Mouse (Mus musculus) heart, embryonic 16.5 days (tissue): ENCODE results near the gene Nlgn3. TPM values are rescaled to one million over a fixed set of nuclear protein-coding genes. Genes with fewer than 3 reads are reported as not detected.
A peak's percentile ranks its signal among the peaks of the same experiment; 100 is the strongest.

Experiments
- ATAC-seq: fragments of 200-750 bp; cut with Nextera tagmentation; replicated peaks from 2 replicates; pipeline ENCODE4 v1.8.0; 2017; ENCODE audit warnings: moderate number of reproducible peaks; ENCODE audit not compliant: insufficient read depth, low FRiP score; ENCODE audit errors: extremely low read depth
- H3K27ac ChIP-seq: fragments of 300-500 bp; sonication (generic); 2 replicates; pipeline ENCODE4 v1.5.1; 2014; ENCODE audit warnings: mild to moderate bottlenecking, low read length, control low read depth, moderate library complexity
- H3K27me3 ChIP-seq: fragments of 300-500 bp; sonication (generic); 2 replicates; pipeline ENCODE4 v1.6.1; 2014; ENCODE audit warnings: low read length, mixed read lengths; ENCODE audit not compliant: control insufficient read depth, insufficient read depth
- H3K36me3 ChIP-seq: fragments of 300-500 bp; sonication (generic); 2 replicates; pipeline ENCODE4 v1.6.1; 2014; ENCODE audit not compliant: control insufficient read depth, insufficient read depth
- H3K4me1 ChIP-seq: fragments of 300-500 bp; sonication (generic); 2 replicates; pipeline ENCODE4 v1.6.1; 2014; ENCODE audit warnings: low read length, mixed read lengths; ENCODE audit not compliant: control insufficient read depth, insufficient read depth
- H3K4me2 ChIP-seq: fragments of 300-500 bp; sonication (generic); 2 replicates; pipeline ENCODE4 v1.6.1; 2014; ENCODE audit warnings: low read depth, mild to moderate bottlenecking, control low read depth, low read length
- H3K4me3 ChIP-seq: fragments of 300-500 bp; sonication (generic); 2 replicates; pipeline ENCODE4 v1.5.1; 2014; ENCODE audit warnings: mild to moderate bottlenecking, control low read depth, low read length
- H3K9ac ChIP-seq: fragments of 300-500 bp; sonication (generic); 2 replicates; pipeline ENCODE4 v1.6.1; 2014; ENCODE audit warnings: low read length, control low read depth
- H3K9me3 ChIP-seq: fragments of 300-500 bp; sonication (generic); replicated peaks from 2 replicates; pipeline ENCODE4 v1.6.1; 2016; ENCODE audit warnings: low read length; ENCODE audit not compliant: control insufficient read depth
- WGBS: fragments of 180-500 bp; shearing (Covaris S2); extraction: QIAGEN DNeasy Blood & Tissue Kit; methylation state at CpG from one replicate; pipeline ENCODE4 v1.1.7; 2014; 5-methylcytosine and 5-hydroxymethylcytosine counted together
- polyA plus RNA-seq: library from polyadenylated mRNA; unstranded; fragments of >200 nt; fragmentation: Nextera tagmentation; extraction: Ambion mirVana; gene quantifications from 2 replicates; pipeline ENCODE4 v1.2.1, GENCODE M21; 2015

Nlgn3 gene
- polyA plus RNA-seq = 1.9 and 2.0 TPM in 2 replicates

DNA sequence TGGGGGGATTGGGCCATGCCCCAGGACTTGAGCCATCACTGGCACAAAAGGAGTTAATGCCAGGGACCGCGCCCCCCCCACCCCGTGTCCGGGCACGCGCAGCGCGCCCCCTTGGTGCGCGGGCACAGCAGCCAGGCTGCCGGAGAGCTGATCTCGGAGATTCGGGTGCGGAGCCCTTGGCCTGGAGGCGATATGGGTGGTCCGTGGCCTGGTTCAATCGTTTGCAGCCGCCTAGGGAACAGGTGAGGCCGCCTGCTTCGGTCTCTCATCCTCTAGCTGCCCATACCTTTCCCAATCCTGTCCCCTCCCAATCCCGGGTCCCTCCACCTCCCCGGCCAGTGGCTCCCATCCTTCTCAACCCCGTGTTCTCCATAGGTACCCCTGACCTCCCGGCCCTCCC is at the start of gene Nlgn3:
Gene Nlgn3 (plus strand): TSS at position 114 of the 400 bp plus-strand sequence.
- H3K4me2 ChIP-seq = peak within 1 kb of the TSS; percentile 57
- H3K9ac ChIP-seq = peak within 1 kb of the TSS; percentile 50
- H3K36me3 ChIP-seq = peaks cover 5% of the 10 kb centered on the region; the same call in 1 of the 2 replicates
- H3K9me3 ChIP-seq = no peaks in the 10 kb centered on the region
- no peak within 1 kb of the TSS for H3K27ac ChIP-seq
- peak within 1 kb of the TSS; percentile 41 for H3K4me3 ChIP-seq
- H3K4me1 ChIP-seq = 0 out of 2 replicates have a peak, but pooled peaks cover 2% of the 10 kb centered on the region
- WGBS = 19% methylated on average over 8 of the region's 24 CpGs
- H3K27me3 ChIP-seq = no peaks in the 10 kb centered on the region
- peak; percentile 20; the same call in 1 of the 2 replicates for ATAC-seq

DNA sequence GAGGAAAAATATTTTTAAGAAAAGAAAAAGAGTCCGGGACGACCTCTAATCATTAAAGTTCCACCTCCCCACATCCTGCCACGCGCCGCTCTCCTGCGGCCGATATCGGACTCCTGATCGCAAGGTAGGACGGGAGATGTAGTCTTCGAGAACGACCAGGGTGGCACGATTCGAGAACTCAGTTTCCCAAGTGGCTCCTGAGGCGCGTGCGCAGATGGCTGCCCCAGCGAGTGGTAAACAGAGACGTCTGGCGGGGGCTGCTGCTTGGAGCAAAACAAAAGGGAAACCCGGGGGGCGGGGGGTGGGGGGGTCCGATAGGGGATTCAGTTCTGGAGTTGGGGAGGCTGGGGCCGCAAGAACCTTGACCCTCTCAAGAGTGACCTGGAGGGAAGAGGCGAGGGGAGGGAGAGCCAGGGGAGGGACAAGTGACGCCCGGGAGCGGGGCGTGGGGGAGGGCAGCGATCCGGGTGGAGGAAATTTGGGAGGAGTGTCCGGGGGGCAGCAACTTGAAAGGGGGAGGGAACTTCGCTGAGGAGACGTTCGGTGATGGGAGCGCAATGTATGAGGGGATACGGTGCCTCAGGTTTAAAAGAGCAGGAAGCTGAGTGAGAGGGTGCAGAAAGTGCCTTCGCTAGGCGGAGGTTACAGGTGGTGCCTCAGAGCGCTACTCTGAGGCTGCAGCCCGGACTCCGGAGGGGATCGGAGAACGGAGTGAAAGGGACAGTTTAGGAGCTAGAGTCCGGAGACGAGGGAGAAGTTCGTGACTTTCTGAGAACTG is 44.8 kb upstream of the Nlgn3 start, which contains the start of gene Foxo4:
Gene Foxo4 (plus strand): TSS at position 577 of the 778 bp plus-strand sequence.
- 14% methylated on average over 47 of the region's 47 CpGs for whole genome bisulfite sequencing
- Histone ChIP-seq H3K4me3 (peak within 1 kb of the TSS; percentile 61), H3K9me3 (no peaks in the 10 kb centered on the region), H3K36me3 (no peaks in the 10 kb centered on the region), H3K4me1 (peaks cover 3% of the 10 kb centered on the region; the same call in 1 of the 2 replicates), H3K9ac (peak within 1 kb of the TSS; percentile 76), H3K27ac (peak within 1 kb of the TSS; percentile 75), H3K4me2 (peak within 1 kb of the TSS; percentile 68), H3K27me3 (no peaks in the 10 kb centered on the region)
- ATAC-seq = peak; percentile 89

DNA sequence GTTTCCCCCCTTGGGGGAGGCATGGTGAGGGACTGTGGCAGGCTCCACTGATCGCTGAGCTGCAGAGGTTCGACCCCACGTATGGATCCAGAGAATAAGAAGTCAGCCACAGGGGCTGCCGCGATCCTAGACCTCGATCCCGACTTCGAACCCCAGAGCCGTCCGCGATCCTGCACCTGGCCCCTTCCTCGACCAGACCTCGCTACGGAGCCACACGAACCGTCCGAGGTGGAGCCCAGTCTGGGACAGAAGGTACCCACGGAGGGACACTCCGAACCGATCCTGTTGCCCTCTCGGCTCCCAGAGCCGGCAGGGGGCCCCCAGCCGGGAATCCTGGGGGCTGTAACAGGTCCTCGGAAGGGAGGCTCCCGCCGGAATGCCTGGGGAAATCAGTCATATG is 44.2 kb upstream of the Nlgn3 start:
- WGBS = 15% methylated on average over 24 of the region's 26 CpGs
- peak overlapping the region; percentile 61 for H3K4me3 ChIP-seq
- no peak for ATAC-seq
- peak overlapping the region; percentile 68 for H3K4me2 ChIP-seq
- H3K4me1 ChIP-seq = peaks cover 3% of the 10 kb centered on the region; the same call in 1 of the 2 replicates
- peak overlapping the region; percentile 75 for H3K27ac ChIP-seq
- H3K9me3 ChIP-seq = no peaks in the 10 kb centered on the region
- no peaks in the 10 kb centered on the region for H3K36me3 ChIP-seq
- H3K9ac ChIP-seq = peak overlapping the region; percentile 76
- H3K27me3 ChIP-seq = no peaks in the 10 kb centered on the region

DNA sequence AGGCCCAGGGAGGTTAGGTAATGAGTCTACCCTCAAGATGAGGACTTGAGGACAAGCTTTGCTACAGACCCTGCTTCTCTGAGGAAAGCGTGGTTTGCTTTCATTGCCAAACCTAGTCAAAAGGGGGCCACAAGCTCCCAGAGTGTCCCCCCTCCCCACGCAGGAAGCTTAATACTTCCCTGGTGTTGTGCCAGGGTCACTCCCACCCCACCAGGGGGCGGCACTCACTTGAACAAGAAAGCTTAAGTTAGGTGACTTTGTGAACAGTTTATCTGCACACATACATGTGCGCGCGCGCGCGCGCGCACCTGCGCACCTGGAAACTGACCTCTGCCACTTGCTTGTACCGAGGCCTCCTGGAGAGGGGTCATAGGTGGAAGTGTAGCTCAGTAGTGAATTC is 42.4 kb upstream of the Nlgn3 start:
- no peak overlapping the region for H3K27ac ChIP-seq
- no peaks in the 10 kb centered on the region for H3K27me3 ChIP-seq
- H3K4me2 ChIP-seq = no peak overlapping the region
- ATAC-seq = no peak
- no peak overlapping the region for H3K4me3 ChIP-seq
- no peaks in the 10 kb centered on the region for H3K36me3 ChIP-seq
- 80% methylated on average over 13 of the region's 13 CpGs for WGBS
- peaks cover 10% of the 10 kb centered on the region for H3K4me1 ChIP-seq
- no peak overlapping the region for H3K9ac ChIP-seq
- no peaks in the 10 kb centered on the region for H3K9me3 ChIP-seq

DNA sequence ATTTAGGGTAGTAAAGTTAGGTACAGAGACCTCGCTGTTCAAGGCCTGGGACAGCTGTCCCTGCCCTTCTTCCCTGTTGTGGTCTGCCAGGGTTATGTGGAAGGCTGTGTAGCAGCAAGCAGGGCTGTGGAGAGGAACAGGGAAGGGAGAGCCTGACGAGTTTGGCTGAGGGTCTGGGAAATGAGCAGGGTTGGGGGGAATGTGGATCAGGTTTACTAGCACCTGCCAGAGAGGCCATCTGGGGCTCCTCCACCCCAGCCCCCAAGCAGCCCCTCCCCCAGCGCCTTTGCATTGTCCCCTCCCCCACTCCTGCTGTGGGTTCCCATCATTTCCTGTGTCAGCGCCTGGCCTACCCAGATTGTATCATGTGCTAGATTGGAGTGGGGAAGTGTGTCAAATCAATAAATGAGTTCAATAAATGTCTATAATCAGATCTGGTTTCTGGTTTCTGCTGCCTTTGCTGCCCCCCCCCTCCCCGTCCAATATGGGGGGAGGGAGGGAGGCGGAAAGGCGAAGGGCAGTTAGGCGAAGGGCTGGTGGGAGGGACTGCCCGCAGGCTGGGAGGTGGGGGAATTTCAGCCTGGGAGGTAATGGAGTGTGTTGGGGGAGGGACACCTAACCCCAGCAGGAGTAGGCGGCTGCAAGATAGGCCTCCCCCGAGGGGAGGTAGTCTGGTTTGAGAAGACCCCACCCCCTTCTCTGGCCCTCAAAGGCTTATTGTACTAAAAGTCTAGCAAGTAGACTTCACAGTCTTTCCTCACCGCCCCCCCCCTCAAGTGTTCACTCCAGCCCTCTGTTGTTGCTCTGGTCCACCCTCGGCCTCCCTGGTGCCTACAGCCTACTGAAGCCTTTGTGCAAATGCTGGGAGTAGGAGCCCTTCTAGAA is 38.3 kb upstream of the Nlgn3 start:
- WGBS = 20% methylated on average over 11 of the region's 13 CpGs
- H3K9ac ChIP-seq = no peak overlapping the region
- peaks cover 7% of the 10 kb centered on the region; the same call in 1 of the 2 replicates for H3K4me1 ChIP-seq
- H3K9me3 ChIP-seq = no peaks in the 10 kb centered on the region
- no peaks in the 10 kb centered on the region; the same call in 1 of the 2 replicates for H3K27me3 ChIP-seq
- no peaks in the 10 kb centered on the region for H3K36me3 ChIP-seq
- H3K4me3 ChIP-seq = no peak overlapping the region
- peak; percentile 31; the same call in 1 of the 2 replicates for ATAC-seq
- H3K4me2 ChIP-seq = 0 out of 2 replicates have a peak overlapping the region, but pooled peaks have one; percentile 13
- H3K27ac ChIP-seq = peak overlapping the region; percentile 32

DNA sequence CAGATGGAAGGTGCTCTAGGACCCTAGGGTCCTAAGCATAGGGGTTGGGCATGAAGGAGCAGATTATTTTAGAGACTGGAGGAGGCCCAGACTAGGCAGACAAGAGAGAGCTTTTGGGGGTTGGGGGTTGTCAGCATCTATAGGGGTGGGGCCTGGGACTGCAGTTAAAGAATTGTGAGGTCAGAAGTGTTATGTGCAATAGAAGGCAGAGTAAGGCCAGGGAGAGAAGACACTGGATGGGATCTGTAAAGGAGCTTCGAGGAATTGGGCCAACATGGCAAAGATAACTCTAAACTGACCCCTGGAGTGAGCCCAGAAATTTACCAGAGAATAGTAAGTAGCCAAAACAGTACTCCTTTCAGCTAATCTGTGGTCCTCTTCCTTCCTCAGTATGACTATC is 35.1 kb upstream of the Nlgn3 start, which contains the start of gene Gm614:
Gene Gm614 (minus strand): TSS at position 101 of the 400 bp plus-strand sequence.
- H3K4me3 ChIP-seq = no peak within 1 kb of the TSS
- H3K27ac ChIP-seq = no peak within 1 kb of the TSS
- H3K36me3 ChIP-seq = no peaks in the 10 kb centered on the region
- H3K4me1 ChIP-seq = peaks cover 7% of the 10 kb centered on the region; the same call in 1 of the 2 replicates
- H3K9me3 ChIP-seq = no peaks in the 10 kb centered on the region
- 73% methylated on average over 1 of the region's 1 CpGs for WGBS
- no peak within 1 kb of the TSS for H3K4me2 ChIP-seq
- no peaks in the 10 kb centered on the region; the same call in none of the 2 replicates for H3K27me3 ChIP-seq
- no peak within 1 kb of the TSS for H3K9ac ChIP-seq
- no peak for ATAC-seq

DNA sequence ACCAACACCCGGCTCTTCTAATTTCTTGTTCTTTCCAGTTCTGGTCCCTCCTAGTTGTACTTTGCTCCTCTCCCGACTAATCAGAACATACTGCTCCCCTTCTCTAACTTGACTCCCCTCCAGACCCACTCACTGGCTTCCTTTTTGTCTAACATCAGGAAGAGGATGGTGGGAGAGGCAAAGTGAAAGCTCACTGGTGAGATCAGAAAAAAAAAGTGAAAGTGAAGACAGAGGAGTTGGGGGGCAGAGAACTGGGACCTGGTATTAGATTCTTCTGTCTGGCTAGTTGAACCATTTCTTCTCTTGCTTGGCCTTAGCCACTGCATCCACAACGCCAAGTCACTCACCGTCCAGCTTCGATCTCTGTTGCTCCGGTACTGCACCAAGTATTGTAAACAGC is 32.3 kb upstream of the Nlgn3 start:
- H3K9ac ChIP-seq = no peak overlapping the region
- no peaks in the 10 kb centered on the region for H3K9me3 ChIP-seq
- peak overlapping the region; percentile 43; the same call in 1 of the 2 replicates for H3K4me2 ChIP-seq
- no peaks in the 10 kb centered on the region for H3K36me3 ChIP-seq
- H3K27ac ChIP-seq = no peak overlapping the region
- H3K27me3 ChIP-seq = no peaks in the 10 kb centered on the region; the same call in none of the 2 replicates
- ATAC-seq = no peak
- H3K4me3 ChIP-seq = no peak overlapping the region
- 90% methylated on average over 6 of the region's 6 CpGs for WGBS
- no peaks in the 10 kb centered on the region for H3K4me1 ChIP-seq

DNA sequence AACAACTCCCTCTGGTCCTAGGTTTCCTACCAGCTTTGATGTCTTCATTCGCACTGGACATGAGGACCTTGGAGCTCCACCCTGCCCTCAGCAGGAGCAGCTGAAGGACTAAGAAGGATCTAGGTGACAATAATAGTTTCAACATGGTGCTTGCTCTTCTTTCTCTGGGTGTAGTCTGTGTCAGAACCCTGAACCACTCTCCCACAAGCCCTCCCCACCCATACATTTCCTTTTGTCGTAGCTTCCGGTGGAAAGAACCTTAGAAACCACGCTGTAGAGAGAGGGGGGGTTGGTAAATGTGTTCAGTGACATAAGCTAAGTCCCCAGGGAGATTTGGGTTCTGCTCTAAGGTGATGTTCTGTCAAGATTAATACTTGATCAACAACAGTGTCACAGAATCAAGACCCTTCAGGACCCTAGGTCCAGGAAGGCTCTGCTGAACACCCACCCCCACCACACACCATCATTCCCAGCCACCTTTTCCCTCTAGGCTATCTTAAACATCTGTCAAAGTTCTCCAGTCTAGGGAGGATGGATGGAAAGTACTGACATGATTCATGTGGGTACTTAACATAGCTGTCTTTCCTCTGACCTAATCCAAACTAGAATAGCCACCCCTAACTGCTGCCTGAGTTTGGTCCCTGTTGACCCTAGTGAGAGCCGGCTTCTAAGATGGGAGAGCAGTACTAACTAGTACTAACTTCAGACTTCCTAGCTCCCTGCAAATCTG is 30.8 kb upstream of the Nlgn3 start, which contains the start of gene Il2rg:
Gene Il2rg (minus strand): TSS at position 231 of the 730 bp plus-strand sequence.
- Histone ChIP-seq H3K27me3 (no peaks in the 10 kb centered on the region; the same call in none of the 2 replicates), H3K9ac (peak within 1 kb of the TSS; percentile 29; the same call in 1 of the 2 replicates), H3K4me2 (peak within 1 kb of the TSS; percentile 43), H3K27ac (peak within 1 kb of the TSS; percentile 31; the same call in 1 of the 2 replicates), H3K36me3 (no peaks in the 10 kb centered on the region), H3K4me3 (peak within 1 kb of the TSS; percentile 39), H3K4me1 (no peaks in the 10 kb centered on the region), H3K9me3 (no peaks in the 10 kb centered on the region)
- 0 out of 2 replicates have a peak, but pooled peaks have one; percentile 41 for ATAC-seq
- 54% methylated on average over 5 of the region's 5 CpGs for WGBS
